Mouse (Mus musculus): Measurements from ENCODE around the gene Gstt2. TPM values are rescaled to one million over a fixed set of nuclear protein-coding genes. Genes with fewer than 3 reads are reported as not detected.

Gene Gstt2
- polyA plus RNA-seq, 2 experiments, result 36.4 to 43.7 TPM

DNA sequence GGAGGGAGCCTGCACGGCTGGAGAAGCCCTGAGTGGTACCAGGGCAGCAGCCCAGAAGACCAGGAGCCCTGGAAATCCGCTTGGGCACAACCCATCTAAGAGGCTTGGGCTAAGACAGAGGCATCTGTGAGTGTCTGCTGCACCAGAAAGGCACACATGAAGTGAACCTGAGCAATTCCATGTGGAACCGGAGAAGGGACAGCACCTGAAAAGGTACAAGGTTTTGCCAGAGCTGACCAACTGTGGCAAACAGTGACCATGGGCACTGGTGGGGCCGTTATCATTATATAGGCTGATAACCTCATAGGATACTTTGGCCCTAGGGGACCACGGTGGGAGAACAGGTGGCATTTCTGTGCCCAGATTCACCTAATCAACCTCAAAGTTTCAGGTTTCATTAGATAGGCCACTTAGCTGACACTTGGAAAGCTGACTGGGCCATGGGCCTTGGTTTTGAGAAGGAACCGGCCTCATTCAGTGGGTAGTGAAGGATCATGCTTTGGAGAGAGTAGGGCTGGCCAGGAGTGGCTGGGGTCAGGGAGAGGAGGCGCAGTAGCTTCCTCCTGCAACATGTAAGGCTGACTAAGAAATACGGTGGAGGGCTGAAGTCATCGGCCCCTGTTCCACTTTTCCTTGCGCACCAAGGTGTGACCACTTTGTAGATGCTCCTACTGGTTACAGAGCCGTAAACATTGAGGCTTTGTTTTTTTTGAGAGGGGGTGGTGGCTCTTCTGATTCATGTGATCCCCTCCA is 19.1 kb upstream of the Gstt2 start:
- no peak overlapping the region for H3K4me3 ChIP-seq (ENCODE audit: insufficient read depth in 1 of 2, low read depth in 2 of 2, low read length in 2 of 2)
- no peak overlapping the region for H3K9ac ChIP-seq (replicated peaks)
- H3K4me1 ChIP-seq (replicated peaks; ENCODE audit: control insufficient read depth in 2 of 2, insufficient read depth in 2 of 2, low read length in 1 of 2), result peaks cover 3 to 17% of the 10 kb centered on the region in 2 experiments; a peak in 3 of 4 replicates
- H3K27ac ChIP-seq, result no peak overlapping the region
- DNase-seq (ENCODE audit: low read depth in 3 of 3, low spot score in 3 of 3), result no peak
- H3K9me3 ChIP-seq (ENCODE audit: control insufficient read depth, low read length), result no peaks in the 10 kb centered on the region
- WGBS (ENCODE audit: insufficient replicate concordance), result 70% methylated on average over 11 of the region's 11 CpGs
- TF ChIP-seq CTCF (IDR thresholded peaks at IDR 0.05; ENCODE audit: low read depth) (no peak), EP300 (IDR thresholded peaks at IDR 0.05; ENCODE audit: low read depth) (no peak)
- no peak overlapping the region for H3K4me2 ChIP-seq (ENCODE audit: low read depth)
- H3K36me3 ChIP-seq (replicated peaks; ENCODE audit: control insufficient read depth, insufficient read depth, low read depth), result 0 out of 2 replicates have a peak, but pooled peaks cover 4% of the 10 kb centered on the region
- H3K27me3 ChIP-seq (ENCODE audit: control insufficient read depth, insufficient read depth, low read length), result no peaks in the 10 kb centered on the region
- ATAC-seq (ENCODE audit: insufficient read depth), result no peak

- DNase-seq (ENCODE audit: low read depth in 3 of 3, low spot score in 3 of 3) (no peak), ATAC-seq (ENCODE audit: insufficient read depth) (no peak)
- no peak for TF ChIP-seq EP300 (IDR thresholded peaks at IDR 0.05; ENCODE audit: low read depth)
- no peak for TF ChIP-seq CTCF (IDR thresholded peaks at IDR 0.05; ENCODE audit: low read depth)
- WGBS (ENCODE audit: insufficient replicate concordance), result 83% methylated on average over 15 of the region's 15 CpGs
- Histone ChIP-seq H3K4me2 (ENCODE audit: low read depth) (no peak overlapping the region), H3K27me3 (ENCODE audit: control insufficient read depth, insufficient read depth, low read length) (no peaks in the 10 kb centered on the region), H3K4me1 (replicated peaks; ENCODE audit: control insufficient read depth in 2 of 2, insufficient read depth in 2 of 2, low read length in 1 of 2) (peaks cover 3 to 13% of the 10 kb centered on the region in 2 experiments; a peak in 3 of 4 replicates), H3K9me3 (ENCODE audit: control insufficient read depth, low read length) (no peaks in the 10 kb centered on the region), H3K36me3 (replicated peaks; ENCODE audit: control insufficient read depth, insufficient read depth, low read depth) (0 out of 2 replicates have a peak, but pooled peaks cover 4% of the 10 kb centered on the region), H3K4me3 (ENCODE audit: insufficient read depth in 1 of 2, low read depth in 2 of 2, low read length in 2 of 2) (no peak overlapping the region), H3K27ac (no peak overlapping the region), H3K9ac (replicated peaks) (no peak overlapping the region)
These were observed 18.3 kb upstream of the Gstt2 start for GRCm38 (mm10) chr10:75855416-75855981.

DNA sequence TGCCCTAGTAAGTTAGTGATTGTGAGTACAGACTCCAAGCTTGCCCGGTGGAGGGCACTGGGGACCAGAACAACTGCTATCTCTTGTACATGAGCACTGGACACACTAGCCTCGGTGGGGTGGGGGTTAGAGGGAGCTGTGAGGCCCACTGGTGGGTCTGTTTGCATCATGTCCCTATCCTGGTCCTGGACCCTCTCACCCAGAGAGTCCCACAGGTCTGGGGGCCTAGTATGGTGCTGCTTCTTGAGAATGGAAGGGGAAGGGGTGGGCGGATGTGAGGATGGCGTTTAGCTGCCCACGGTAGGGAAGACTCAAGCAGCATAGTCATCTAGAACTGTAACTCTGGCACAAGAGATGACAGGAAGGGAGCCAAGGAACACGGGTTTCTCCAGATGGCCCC is 17.6 kb upstream of the Gstt2 start:
- Histone ChIP-seq H3K9me3 (ENCODE audit: control insufficient read depth, low read length) (no peaks in the 10 kb centered on the region), H3K4me3 (ENCODE audit: insufficient read depth in 1 of 2, low read depth in 2 of 2, low read length in 2 of 2) (no peak overlapping the region), H3K27ac (no peak overlapping the region), H3K4me2 (ENCODE audit: low read depth) (no peak overlapping the region), H3K36me3 (replicated peaks; ENCODE audit: control insufficient read depth, insufficient read depth, low read depth) (0 out of 2 replicates have a peak, but pooled peaks cover 4% of the 10 kb centered on the region), H3K4me1 (replicated peaks; ENCODE audit: control insufficient read depth in 2 of 2, insufficient read depth in 2 of 2, low read length in 1 of 2) (peaks cover 0 to 10% of the 10 kb centered on the region in 2 experiments; a peak in 2 of 4 replicates), H3K27me3 (ENCODE audit: control insufficient read depth, insufficient read depth, low read length) (no peaks in the 10 kb centered on the region), H3K9ac (replicated peaks) (no peak overlapping the region)
- DNase-seq (ENCODE audit: low read depth in 3 of 3, low spot score in 3 of 3) (no peak), ATAC-seq (ENCODE audit: insufficient read depth) (no peak)
- no peak for TF ChIP-seq EP300 (IDR thresholded peaks at IDR 0.05; ENCODE audit: low read depth)
- no peak for TF ChIP-seq CTCF (IDR thresholded peaks at IDR 0.05; ENCODE audit: low read depth)
- whole genome bisulfite sequencing (ENCODE audit: insufficient replicate concordance), result 74% methylated on average over 6 of the region's 6 CpGs

DNA sequence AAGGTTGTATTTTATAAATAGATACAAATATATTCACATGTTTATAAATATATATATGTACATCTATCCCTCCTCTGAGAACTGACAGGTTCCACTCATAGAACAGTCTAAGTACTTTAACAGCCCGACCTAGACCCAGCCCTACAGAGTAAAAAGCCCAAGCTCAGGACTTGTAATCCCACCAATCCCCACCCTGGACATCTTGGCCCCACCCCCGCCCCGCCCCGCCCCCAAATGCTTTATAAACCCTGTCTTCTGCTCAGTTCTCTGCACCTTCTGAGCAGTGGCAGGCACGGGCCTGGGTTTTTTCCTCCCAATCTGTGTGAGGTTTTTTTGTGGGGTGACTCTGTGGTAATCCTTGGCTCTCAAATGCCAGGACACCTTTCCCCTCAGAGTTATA is 16.9 kb upstream of the Gstt2 start:
- Histone ChIP-seq H3K27ac (no peak overlapping the region), H3K4me3 (ENCODE audit: insufficient read depth in 1 of 2, low read depth in 2 of 2, low read length in 2 of 2) (no peak overlapping the region), H3K4me2 (ENCODE audit: low read depth) (no peak overlapping the region), H3K4me1 (replicated peaks; ENCODE audit: control insufficient read depth in 2 of 2, insufficient read depth in 2 of 2, low read length in 1 of 2) (peaks cover 0 to 9% of the 10 kb centered on the region in 2 experiments; a peak in 2 of 4 replicates), H3K9me3 (ENCODE audit: control insufficient read depth, low read length) (no peaks in the 10 kb centered on the region), H3K36me3 (replicated peaks; ENCODE audit: control insufficient read depth, insufficient read depth, low read depth) (0 out of 2 replicates have a peak, but pooled peaks cover 4% of the 10 kb centered on the region), H3K9ac (replicated peaks) (no peak overlapping the region), H3K27me3 (ENCODE audit: control insufficient read depth, insufficient read depth, low read length) (no peaks in the 10 kb centered on the region)
- TF ChIP-seq CTCF (IDR thresholded peaks at IDR 0.05; ENCODE audit: low read depth) (no peak), EP300 (IDR thresholded peaks at IDR 0.05; ENCODE audit: low read depth) (no peak)
- DNase-seq (ENCODE audit: low read depth in 3 of 3, low spot score in 3 of 3) (no peak), ATAC-seq (ENCODE audit: insufficient read depth) (peak; percentile 5; the same call in 1 of the 2 replicates)
- WGBS (ENCODE audit: insufficient replicate concordance), result 43% methylated on average over 5 of the region's 5 CpGs

- H3K27me3 ChIP-seq (ENCODE audit: control insufficient read depth, insufficient read depth, low read length), result no peaks in the 10 kb centered on the region
- H3K4me2 ChIP-seq (ENCODE audit: low read depth), result no peak overlapping the region
- H3K4me1 ChIP-seq (replicated peaks; ENCODE audit: control insufficient read depth in 2 of 2, insufficient read depth in 2 of 2, low read length in 1 of 2), result peaks cover 0 to 4% of the 10 kb centered on the region in 2 experiments; a peak in 1 of 4 replicates
- no peak overlapping the region for H3K4me3 ChIP-seq (ENCODE audit: insufficient read depth in 1 of 2, low read depth in 2 of 2, low read length in 2 of 2)
- no peak overlapping the region for H3K27ac ChIP-seq
- H3K36me3 ChIP-seq (replicated peaks; ENCODE audit: control insufficient read depth, insufficient read depth, low read depth), result 0 out of 2 replicates have a peak, but pooled peaks cover 4% of the 10 kb centered on the region
- WGBS (ENCODE audit: insufficient replicate concordance), result 16% methylated on average over 10 of the region's 10 CpGs
- no peak overlapping the region for H3K9ac ChIP-seq (replicated peaks)
- TF ChIP-seq CTCF (IDR thresholded peaks at IDR 0.05; ENCODE audit: low read depth) (peak; percentile 85), EP300 (IDR thresholded peaks at IDR 0.05; ENCODE audit: low read depth) (no peak)
- H3K9me3 ChIP-seq (ENCODE audit: control insufficient read depth, low read length), result no peaks in the 10 kb centered on the region
- ATAC-seq (ENCODE audit: insufficient read depth) (peak; percentile 62; the same call in 1 of the 2 replicates), DNase-seq (ENCODE audit: low read depth in 3 of 3, low spot score in 3 of 3) (peak; percentile 68 to 72 (median 70))
These were observed 16.2 kb upstream of the Gstt2 start for GRCm38 (mm10) chr10:75853452-75853851.

Data from liver, embryonic 14.5 days (tissue).